Mouse (Mus musculus): ENCODE measurements around the gene Klre1.

The Klre1 gene

DNA sequence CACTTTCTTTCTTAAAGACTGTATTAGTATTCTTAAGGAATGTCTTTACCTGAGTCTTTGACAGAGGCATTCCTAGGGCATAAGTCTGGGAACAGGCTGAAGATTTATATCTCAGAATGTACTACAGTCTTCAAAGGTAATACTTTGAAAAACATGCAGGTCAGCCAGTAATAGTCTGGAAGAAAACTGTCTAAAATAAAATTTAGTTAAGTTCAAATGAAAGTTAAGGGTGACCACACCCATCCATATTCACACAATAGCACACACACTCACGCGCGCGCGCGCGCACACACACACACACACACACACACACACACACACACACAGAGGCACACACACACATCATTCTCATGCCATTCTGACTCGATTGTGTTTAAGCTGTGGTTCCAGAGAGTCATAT is at the start of gene Klre1:
Gene Klre1 (plus strand): TSS at position 301 of the 400 bp plus-strand sequence.
- DNase-seq (ENCODE audit: low spot score in 2 of 2) = no peak

DNA sequence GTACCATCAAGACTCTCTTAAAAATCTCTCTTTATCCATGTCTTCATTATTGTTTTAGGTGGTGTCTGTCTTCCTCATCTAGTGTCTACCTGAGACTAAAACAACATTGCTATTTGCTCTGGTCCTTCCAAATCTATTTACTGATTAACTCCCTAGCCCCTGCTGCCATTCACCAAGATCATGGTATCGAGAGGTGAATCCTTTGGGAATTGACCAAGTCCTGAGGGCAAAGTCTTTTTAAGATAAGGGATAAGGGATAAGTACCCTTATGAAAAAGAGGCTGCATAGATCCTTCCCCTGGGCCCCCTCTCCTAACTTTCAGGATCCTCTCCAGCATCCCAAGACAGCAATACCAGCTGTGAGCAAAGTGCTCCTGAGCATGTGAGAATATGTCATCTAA is 48.1 kb upstream of the Klre1 start:
- DNase-seq (ENCODE audit: low spot score in 2 of 2) = no peak

DNA sequence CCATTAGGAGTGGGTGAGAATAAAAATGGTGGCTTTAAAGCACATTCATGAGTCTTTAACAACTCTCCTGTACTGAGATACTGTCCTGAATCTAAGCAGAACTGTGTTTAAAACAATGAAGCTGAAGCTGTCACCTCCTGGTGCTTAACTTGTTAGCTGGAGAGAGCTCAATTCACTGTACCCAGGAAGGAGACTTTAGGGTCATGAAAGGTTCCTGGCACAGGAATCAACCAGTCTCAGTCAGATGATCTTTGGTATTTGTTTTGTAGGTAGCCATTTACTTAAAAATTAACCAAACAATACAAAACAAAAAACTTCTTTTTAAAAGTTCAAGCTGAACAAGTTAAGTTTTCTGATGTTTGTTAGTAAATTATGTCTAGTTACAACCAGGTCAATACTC is 47.4 kb upstream of the Klre1 start:
- no peak for DNase-seq (ENCODE audit: low spot score in 2 of 2)

DNA sequence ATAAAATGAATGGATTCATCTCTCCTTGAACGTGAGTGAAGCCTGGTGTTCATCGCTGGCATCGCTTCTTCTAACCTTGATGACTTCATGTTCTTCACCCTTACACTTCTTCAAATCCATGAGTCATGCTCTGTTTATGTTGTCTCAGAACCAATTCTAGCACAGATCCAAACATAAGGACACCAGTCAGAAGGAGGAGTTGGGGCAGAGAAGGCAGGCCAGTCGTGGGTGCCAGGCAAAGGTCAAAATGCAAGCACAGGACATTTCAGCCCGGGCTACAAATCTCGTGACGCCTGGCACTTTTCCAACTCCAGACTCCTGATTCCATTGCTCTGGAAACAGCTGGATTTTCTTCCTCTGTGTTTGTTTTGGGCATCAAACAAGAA is 45.2 kb upstream of the Klre1 start:
- peak; percentile 37 to 59 for DNase-seq (ENCODE audit: low spot score in 2 of 2)

DNA sequence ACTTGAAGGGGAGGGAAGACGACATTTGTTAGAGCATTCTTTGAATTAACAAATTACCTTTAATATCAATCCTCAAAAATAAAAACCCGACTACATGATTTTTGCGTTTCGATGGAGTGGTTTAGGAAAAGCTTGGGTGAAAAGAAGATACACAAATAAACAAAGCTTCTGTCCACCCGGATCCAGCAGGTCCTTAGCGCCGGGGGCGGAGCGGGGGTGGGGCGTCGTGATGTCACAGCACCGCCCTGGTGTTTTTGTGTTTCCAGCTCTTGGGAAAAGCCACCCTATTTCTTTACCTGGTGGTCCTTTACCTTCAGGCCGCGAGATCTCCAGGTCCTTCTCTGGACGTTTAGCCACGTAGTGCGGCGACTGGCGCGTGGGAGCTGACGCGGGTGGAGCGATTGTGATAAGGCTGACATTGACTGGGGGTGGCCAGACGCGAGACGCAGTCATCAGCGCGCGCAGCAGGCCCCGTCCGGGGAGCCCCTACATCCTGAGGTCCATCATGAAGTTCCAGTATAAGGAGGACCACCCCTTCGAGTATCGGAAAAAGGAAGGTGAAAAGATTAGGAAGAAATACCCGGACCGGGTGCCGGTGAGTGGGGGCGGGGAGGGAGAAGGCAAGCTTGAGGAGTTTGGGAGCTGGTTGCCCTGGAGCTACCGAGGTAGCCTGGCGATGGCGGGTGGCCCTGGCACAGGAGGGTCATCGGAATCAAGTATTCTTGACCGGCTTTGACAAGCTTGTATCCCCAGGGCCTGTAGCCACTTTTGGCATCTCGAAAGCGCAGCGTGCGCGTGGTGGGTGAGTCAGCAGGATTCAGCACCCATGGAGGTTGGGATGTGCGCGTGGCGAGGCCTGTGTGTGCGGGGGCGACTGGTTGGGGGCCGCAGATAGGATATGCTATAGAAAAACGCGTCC is 44.5 kb upstream of the Klre1 start, which contains the start of gene Gabarapl1:
Gene Gabarapl1 (plus strand): TSS at position 219 of the 919 bp plus-strand sequence.
- DNase-seq (ENCODE audit: low spot score in 2 of 2) = peak; percentile 85 to 89

DNA sequence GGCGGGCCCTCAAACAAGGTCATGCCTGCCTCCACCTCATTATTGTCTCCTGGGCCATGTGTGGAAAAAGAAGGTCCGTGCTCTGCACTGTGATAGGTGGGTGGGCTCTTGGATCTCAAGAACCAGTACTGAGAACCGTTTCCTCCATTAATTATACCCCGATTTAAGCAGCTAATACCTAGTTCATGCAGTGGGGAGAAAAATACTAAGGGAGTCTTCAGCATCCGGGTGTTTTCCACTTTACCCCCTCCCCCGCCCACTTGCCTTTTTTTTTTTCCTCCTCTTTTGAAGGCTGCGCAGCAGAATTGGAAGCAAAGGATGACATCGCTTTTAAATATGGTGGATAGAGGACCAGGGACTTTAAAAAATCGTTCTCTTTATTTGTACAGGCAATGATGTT is 43.6 kb upstream of the Klre1 start:
- DNase-seq (ENCODE audit: low spot score in 2 of 2) = no peak

DNA sequence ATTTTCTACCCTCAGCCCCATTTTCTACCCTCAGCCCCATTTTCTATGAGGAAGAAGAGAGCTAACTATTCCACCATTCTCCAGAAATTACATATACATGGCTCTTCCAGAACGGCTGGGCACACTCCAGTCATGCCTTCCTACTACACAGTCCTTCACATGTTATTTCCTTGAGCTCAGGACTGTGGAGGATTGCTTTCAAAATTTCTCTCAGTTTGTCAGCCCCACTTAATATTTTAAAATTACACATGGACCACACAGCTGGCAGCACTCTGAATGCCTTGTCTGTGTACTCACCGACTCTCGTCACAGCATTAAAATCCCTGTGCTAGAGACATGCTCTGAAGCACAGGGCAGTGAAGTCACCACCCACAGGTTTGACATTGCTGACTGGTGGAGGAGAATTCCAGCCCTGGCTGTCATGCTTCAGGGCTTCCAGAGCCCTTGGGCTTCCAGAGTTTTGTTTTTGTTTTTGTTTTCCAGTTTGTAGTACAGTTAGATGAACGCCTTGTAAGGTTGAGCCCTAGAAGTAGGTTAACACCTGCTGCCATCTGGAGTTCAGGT is 43.0 kb upstream of the Klre1 start:
- no peak for DNase-seq (ENCODE audit: low spot score in 2 of 2)

DNA sequence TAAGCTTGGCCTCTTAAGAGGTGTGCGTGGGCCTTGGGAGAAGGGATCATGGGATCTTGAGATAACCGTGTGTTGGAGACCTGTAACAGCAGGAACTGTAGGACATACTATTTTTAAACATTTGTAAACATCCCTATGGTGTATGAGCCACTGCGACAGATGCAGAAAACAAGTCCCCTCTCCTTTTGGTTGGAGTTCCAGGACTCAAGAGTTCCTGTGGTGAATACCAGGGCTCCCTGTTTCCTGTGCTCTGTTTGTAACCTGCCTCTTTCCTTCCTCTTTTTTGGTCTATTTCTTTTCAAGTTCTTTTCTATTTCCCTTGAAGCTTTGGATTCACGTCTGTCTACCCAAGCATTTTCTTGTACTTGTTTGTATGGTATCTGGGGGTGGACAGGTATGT is 42.0 kb upstream of the Klre1 start:
- peak in 1 of 2 experiments; percentile 23 for DNase-seq (ENCODE audit: low spot score in 2 of 2)

DNA sequence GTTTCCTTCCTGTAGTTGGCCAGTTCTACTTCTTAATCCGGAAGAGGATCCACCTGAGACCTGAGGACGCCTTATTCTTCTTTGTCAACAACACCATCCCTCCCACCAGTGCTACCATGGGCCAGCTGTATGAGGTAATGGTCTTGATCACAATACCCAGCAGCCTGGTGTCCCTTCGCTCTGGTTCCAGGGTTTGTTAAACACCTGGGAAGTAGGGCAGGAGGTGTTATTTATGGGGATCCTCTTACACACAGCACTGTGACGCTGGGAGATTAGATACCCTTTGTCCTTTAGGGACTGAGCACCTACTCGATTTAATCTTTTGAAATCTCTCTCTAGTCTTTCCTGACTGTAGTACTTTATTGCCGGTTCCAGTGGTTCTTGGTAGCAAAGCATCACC is 39.1 kb upstream of the Klre1 start:
- no peak for DNase-seq (ENCODE audit: low spot score in 2 of 2)

DNA sequence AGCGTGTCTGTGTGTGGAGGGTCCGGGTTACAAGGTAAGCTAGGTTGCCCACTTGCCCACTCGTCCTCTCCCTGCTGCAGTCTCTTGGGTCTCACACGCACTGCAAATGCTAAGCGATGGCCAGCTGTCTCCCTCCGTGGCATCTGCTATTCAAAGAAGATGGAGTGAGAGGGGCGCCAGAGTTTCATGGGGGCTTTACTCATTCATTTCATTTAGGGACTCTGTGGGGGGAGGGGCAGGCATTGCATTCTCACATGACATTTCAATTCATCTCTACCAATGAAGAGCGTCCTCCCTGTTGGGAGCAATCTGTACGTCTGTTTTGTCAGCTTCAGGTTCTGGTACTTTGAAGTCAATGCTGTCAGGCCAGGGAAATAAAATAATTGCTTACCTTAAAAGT is 35.8 kb upstream of the Klre1 start:
- no peak for DNase-seq (ENCODE audit: low spot score in 2 of 2)

DNA sequence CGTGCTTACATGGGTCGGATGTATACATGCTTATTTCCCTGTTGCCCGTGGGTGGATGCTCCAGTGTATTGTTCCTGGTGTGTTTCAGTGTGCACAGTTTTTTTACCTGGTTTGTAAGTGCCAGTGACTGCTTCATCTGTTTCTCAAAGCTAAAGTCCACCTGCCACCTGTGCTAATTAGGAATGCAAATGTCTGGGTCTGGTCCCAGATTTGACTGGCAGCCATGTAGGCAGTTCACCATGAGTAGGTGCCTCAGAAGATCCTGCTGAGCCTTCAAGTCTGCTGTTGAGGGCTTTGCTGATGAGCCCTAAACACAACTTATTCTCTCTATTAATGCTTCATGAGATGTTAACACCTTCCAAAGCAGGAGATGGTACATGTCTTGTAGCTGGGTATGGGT is 35.2 kb upstream of the Klre1 start:
- DNase-seq (ENCODE audit: low spot score in 2 of 2) = no peak

DNA sequence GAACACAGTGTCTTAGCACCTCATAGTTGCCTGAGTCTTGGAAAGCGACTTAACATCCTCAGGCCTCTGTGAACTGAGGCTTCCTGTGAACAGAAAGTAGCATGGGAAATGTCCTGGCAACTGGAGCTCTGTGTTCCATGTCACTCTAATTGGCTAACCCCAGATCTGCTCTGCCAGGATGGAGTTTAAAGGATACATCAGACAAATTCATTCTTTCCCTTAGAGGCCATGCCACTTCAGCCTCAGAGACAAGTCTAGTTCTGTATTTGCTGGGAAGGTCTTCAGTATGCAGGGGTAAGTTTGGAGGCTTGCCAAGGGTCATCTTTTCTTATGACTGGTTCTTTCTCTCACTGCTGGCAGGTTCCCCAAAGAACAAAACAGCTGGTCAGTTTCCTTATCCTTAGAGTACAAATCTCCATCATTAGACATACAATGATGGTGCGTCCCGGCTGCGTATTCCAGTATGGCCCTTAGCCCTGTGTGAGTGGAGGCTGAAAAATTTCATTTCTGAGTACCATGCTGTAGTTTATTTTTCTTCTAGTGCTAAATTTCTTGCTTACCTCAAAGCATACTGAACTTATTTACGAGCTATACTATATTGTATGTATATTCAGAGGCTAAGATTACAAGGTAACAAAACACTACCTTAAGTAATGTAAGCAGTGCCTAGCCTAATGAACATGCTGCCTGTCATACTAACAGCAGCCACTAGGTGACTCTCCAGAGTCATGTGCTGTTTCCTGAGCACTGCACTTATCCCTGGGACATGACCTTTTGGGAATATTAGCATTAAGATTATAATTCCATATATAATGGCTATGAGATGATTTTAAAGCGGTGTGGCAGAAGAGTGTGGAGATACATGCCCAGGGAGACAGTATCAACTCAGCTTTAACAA is 33.7 kb upstream of the Klre1 start:
- peak; percentile 56 to 79 for DNase-seq (ENCODE audit: low spot score in 2 of 2)

DNA sequence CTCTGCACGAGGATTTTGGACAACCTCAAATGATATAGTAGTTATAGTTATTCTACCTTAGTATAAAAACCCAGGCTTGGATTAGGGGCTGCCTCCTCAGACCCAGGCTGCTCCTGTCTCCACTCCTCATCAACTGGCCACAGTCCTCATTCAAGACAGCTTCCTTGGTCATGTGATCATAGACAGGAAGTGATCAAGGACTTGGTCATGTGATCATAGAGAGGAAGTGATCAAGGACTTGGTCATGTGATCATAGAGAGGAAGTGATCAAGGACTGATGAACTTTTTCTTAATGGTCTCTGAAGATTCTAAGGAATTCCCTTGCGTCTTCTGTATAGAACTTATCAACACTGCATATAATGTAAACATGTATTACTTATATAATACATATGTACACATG is 30.4 kb upstream of the Klre1 start:
- no peak for DNase-seq (ENCODE audit: low spot score in 2 of 2)

DNA sequence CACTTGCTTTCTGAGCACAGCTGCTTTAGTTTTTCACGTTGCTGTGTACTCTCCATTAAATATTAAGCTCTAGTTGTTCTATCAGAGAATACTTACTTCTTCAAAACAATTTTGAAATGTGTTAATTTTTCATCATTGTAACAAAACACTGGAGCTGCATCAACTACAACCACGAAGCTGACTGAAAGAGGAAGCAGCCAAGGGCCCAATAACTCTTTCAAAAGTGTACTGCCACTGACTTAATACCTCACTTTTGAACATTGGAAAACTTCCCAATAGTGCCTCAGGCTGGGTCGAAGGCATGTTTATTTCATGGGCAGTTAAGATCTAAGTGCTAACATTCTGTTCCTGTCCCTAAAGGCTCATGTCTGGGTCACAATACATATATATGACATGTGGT is 29.7 kb upstream of the Klre1 start:
- no peak for DNase-seq (ENCODE audit: low spot score in 2 of 2)

DNA sequence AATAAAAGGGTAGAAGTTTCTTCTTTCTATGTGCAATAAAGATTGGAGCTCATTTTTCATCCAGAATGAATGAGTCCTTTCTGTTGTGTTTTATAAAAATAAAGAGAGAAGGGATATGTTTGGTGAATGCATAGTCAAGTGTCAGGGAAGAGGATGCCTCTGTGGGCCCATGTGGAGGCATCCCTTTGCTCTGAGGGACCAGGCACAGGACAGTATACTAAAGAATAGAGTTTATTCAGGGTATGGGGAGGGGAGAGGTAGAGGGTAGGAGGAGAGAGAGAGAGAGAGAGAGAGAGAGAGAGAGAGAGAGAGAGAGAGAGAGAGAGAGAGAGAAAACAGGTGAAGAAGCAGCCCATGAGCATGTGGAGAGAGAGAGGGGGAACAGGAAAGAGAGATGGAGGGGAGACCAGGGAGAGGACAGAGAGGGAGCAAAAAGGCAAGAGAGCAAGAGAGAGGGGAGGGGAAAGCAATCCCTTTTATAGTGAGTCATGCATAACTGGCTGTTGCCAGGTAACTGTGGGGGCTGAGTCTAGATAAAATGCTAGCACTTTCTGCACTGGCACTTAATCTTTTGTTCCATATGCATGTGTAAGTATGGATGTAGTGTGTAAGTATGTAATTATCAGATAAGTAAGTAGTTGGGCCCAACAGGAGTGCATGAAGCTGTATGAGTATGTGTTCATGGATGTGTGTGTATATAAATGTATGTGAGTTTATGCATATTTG is 20.2 kb upstream of the Klre1 start:
- DNase-seq (ENCODE audit: low spot score in 2 of 2) = no peak

DNA sequence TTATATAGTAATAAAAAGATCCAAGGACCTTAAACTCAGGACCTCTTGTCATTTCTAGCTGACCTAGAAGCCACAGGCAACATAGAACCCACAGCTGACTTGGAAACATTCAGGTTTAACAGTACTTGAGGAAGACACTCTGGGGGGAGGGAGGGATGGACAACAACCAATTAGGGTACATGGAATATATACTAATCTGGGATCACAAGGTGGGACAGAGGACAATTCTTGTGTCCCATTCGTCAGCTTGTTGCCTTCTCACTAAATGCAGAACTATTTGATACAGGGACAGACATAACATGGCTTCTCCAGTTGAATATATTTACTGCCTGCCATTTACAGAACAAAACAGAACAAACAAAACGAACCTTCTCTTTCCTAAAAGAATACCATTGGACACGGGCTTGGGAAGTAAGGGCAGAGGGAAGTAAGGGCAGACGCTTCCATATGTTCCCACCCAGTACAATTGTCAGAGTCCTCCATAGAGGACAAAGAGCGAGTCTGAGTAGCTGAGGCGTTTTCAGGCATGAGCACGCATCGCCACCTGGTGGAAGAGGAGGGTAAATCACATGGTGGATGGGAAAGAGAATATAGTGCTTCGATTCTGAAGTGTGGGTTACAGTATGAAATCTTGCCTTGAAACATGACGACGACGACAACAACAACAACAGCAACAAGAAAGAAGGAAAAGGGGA is 18.6 kb upstream of the Klre1 start:
- DNase-seq (ENCODE audit: low spot score in 2 of 2) = peak; percentile 61 to 73

DNA sequence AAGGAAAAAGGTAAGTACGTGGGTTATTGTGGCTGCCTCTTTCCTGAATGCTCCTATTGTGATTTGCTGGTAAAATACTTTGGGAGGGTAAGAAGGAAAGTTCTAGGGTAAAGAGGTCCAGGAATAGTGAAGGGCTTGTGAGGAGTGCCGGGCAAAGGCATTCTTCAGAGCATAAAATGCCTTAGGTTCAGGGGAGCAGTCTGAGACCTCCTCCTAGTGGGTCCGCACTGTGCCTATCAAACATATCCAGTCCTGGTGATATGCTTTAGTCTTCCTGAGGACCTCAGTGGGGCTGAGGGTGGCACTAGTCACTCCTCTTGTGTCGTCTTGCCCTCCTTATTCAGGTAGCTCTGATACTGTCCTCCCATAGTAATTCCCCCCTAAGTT is 18.1 kb upstream of the Klre1 start:
- DNase-seq (ENCODE audit: low spot score in 2 of 2) = no peak

DNA sequence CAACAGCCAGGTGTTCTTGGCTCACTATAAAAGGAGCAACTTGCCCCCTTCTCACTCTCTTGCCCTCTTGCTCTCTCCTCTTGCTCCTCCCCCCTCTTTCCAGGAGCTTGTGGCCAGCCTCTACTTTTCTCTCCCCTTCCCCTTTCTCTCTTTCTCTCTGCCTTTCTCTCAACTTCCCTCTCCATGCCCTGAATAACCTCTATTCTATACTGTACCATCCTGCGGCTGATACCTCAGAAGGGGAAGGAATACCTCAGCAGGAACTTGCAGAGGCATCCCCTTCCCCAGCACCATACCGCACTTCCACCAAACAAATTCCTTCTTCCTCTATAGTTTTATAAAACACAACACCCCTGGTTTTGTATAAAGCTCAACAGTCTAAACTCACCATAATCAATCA is 12.4 kb upstream of the Klre1 start:
- no peak for DNase-seq (ENCODE audit: low spot score in 2 of 2)

DNA sequence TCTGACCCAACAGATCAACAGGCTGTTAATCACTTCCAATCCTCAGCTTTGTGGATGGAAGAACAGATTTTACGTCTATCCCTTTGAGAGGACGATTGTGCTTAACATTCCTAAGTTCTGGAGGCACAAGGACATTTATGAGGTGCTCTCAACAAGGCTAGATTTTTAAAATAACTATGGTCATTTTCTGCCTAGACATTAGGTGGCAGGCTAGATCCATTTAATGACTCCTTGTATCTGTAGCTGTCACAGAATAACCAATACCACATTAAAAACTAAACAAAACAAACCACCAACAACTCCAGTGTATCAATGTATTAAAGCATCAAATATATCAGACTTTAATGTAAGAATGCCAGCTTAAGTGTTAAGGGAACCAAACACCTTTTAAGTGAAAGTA is 2.4 kb upstream of the Klre1 start:
- DNase-seq (ENCODE audit: low spot score in 2 of 2) = no peak

DNA sequence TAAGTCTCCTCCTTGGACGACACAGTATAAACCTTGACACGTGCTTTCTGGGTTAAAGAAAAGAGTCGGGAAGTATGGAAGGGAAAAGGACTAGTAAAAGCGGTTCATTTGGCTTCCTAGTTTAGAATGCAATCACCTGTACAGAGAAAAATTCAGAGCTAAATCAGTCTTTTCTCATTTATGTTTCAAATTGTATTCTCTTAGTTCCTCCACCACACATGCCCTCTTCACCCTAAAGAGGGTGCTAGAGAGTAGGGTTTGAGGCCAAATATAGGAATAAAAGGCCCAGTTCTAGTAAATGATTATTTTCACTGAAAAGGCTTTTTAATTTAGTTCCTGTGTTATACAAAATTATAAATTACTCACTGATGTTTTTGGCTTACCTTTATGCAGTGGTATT is 3.6 kb downstream of the Klre1 start:
- no peak for DNase-seq (ENCODE audit: low spot score in 2 of 2)

DNA sequence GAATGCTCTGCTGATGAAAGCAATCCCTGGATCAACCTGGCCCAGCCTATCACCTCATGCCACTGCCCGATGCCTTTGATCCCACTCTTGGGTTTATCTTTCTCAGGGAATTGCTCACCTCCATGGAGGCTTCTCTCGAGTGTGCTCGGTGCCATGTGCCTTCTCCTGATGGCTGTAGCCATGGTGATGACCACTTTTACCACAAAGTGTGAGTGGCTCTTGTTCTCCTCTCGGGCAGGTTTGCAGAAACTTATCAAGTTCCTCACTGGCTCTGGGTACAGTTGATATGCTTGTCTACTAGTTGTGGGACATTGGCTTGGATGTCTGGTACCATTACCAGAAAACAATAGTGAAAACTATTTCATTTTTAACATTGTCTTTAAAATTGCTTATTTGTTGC is 4.2 kb downstream of the Klre1 start:
- DNase-seq (ENCODE audit: low spot score in 2 of 2) = no peak
